Mouse (Mus musculus): ENCODE measurements around the gene Defb43. TPM values are rescaled to one million over a fixed set of nuclear protein-coding genes. Genes with fewer than 3 reads are reported as not detected.

The Defb43 gene
- polyA plus RNA-seq (2011; ENCODE audit: insufficient read length, low read depth, missing spikeins) = not detected in 2 replicates

- Histone ChIP-seq H3K4me1 (ENCODE audit: control insufficient read depth, insufficient read depth, low read length) (peaks cover 5% of the 10 kb centered on the region), H3K27ac (ENCODE audit: insufficient read depth, low read length) (no peak within 1 kb of the TSS), H3K4me3 (ENCODE audit: insufficient read depth, low read length) (no peak within 1 kb of the TSS)
- TF ChIP-seq POLR2A (IDR thresholded peaks at IDR 0.05; ENCODE audit: low read depth, low read length) (no peak), CTCF (IDR thresholded peaks at IDR 0.05; ENCODE audit: borderline replicate concordance, insufficient read depth, low read length) (no peak)
Observed at GRCm38 (mm10) chr14:63011471-63011870, at the start of gene Defb43. Gene Defb43, plus strand, starts transcription at chr14:63011771.

- TF ChIP-seq CTCF (IDR thresholded peaks at IDR 0.05; ENCODE audit: borderline replicate concordance, insufficient read depth, low read length) (no peak), POLR2A (IDR thresholded peaks at IDR 0.05; ENCODE audit: low read depth, low read length) (no peak)
- Histone ChIP-seq H3K4me3 (ENCODE audit: insufficient read depth, low read length) (no peak overlapping the region), H3K4me1 (ENCODE audit: control insufficient read depth, insufficient read depth, low read length) (no peaks in the 10 kb centered on the region), H3K27ac (ENCODE audit: insufficient read depth, low read length) (no peak overlapping the region)
Observed at GRCm38 (mm10) chr14:62963632-62964031, 47.9 kb upstream of the Defb43 start.

GRCm38 (mm10) chr14:62965342-62965741 is 46.2 kb upstream of the Defb43 start:
- Histone ChIP-seq H3K4me1 (ENCODE audit: control insufficient read depth, insufficient read depth, low read length) (no peaks in the 10 kb centered on the region), H3K27ac (ENCODE audit: insufficient read depth, low read length) (no peak overlapping the region), H3K4me3 (ENCODE audit: insufficient read depth, low read length) (no peak overlapping the region)
- no peak for TF ChIP-seq POLR2A (IDR thresholded peaks at IDR 0.05; ENCODE audit: low read depth, low read length)
- TF ChIP-seq CTCF (IDR thresholded peaks at IDR 0.05; ENCODE audit: borderline replicate concordance, insufficient read depth, low read length) = peak; percentile 32; the same call in 1 of the 2 replicates

GRCm38 (mm10) chr14:62965811-62966520 is 45.6 kb upstream of the Defb43 start:
- H3K27ac ChIP-seq (ENCODE audit: insufficient read depth, low read length) = no peak overlapping the region
- no peak overlapping the region for H3K4me3 ChIP-seq (ENCODE audit: insufficient read depth, low read length)

GRCm38 (mm10) chr14:62975046-62975445 is 36.5 kb upstream of the Defb43 start:
- Histone ChIP-seq H3K4me1 (ENCODE audit: control insufficient read depth, insufficient read depth, low read length) (no peaks in the 10 kb centered on the region), H3K27ac (ENCODE audit: insufficient read depth, low read length) (no peak overlapping the region), H3K4me3 (ENCODE audit: insufficient read depth, low read length) (no peak overlapping the region)
- TF ChIP-seq CTCF (IDR thresholded peaks at IDR 0.05; ENCODE audit: borderline replicate concordance, insufficient read depth, low read length) (0 out of 2 replicates have a peak, but pooled peaks have one; percentile 20), POLR2A (IDR thresholded peaks at IDR 0.05; ENCODE audit: low read depth, low read length) (no peak)

More at GRCm38 (mm10) chr14:62965811-62966520, 45.6 kb upstream of the Defb43 start:
- TF ChIP-seq CTCF (IDR thresholded peaks at IDR 0.05; ENCODE audit: borderline replicate concordance, insufficient read depth, low read length) (no peak), POLR2A (IDR thresholded peaks at IDR 0.05; ENCODE audit: low read depth, low read length) (no peak)
- no peaks in the 10 kb centered on the region for H3K4me1 ChIP-seq (ENCODE audit: control insufficient read depth, insufficient read depth, low read length)

GRCm38 (mm10) chr14:62979815-62980214 is 31.8 kb upstream of the Defb43 start:
- TF ChIP-seq POLR2A (IDR thresholded peaks at IDR 0.05; ENCODE audit: low read depth, low read length) (no peak), CTCF (IDR thresholded peaks at IDR 0.05; ENCODE audit: borderline replicate concordance, insufficient read depth, low read length) (no peak)

GRCm38 (mm10) chr14:62984410-62984809 is 27.2 kb upstream of the Defb43 start, which contains the start of gene Defb48:
Gene Defb48, minus strand, starts transcription at chr14:62984510.
- no peak within 1 kb of the TSS for H3K4me3 ChIP-seq (ENCODE audit: insufficient read depth, low read length)
- H3K4me1 ChIP-seq (ENCODE audit: control insufficient read depth, insufficient read depth, low read length) = no peaks in the 10 kb centered on the region
- H3K27ac ChIP-seq (ENCODE audit: insufficient read depth, low read length) = no peak within 1 kb of the TSS
- TF ChIP-seq POLR2A (IDR thresholded peaks at IDR 0.05; ENCODE audit: low read depth, low read length) (no peak), CTCF (IDR thresholded peaks at IDR 0.05; ENCODE audit: borderline replicate concordance, insufficient read depth, low read length) (no peak)

More at GRCm38 (mm10) chr14:62979815-62980214, 31.8 kb upstream of the Defb43 start:
- Histone ChIP-seq H3K4me1 (ENCODE audit: control insufficient read depth, insufficient read depth, low read length) (no peaks in the 10 kb centered on the region), H3K27ac (ENCODE audit: insufficient read depth, low read length) (no peak overlapping the region), H3K4me3 (ENCODE audit: insufficient read depth, low read length) (no peak overlapping the region)

GRCm38 (mm10) chr14:62991271-62991670 is 20.3 kb upstream of the Defb43 start:
- no peak for TF ChIP-seq CTCF (IDR thresholded peaks at IDR 0.05; ENCODE audit: borderline replicate concordance, insufficient read depth, low read length)
- no peak for TF ChIP-seq POLR2A (IDR thresholded peaks at IDR 0.05; ENCODE audit: low read depth, low read length)
- H3K4me1 ChIP-seq (ENCODE audit: control insufficient read depth, insufficient read depth, low read length) = peaks cover 15% of the 10 kb centered on the region
- H3K4me3 ChIP-seq (ENCODE audit: insufficient read depth, low read length) = no peak overlapping the region
- peak overlapping the region; percentile 100 for H3K27ac ChIP-seq (ENCODE audit: insufficient read depth, low read length)

- Histone ChIP-seq H3K4me1 (ENCODE audit: control insufficient read depth, insufficient read depth, low read length) (peaks cover 15% of the 10 kb centered on the region), H3K27ac (ENCODE audit: insufficient read depth, low read length) (peak overlapping the region; percentile 100), H3K4me3 (ENCODE audit: insufficient read depth, low read length) (no peak overlapping the region)
- no peak for TF ChIP-seq POLR2A (IDR thresholded peaks at IDR 0.05; ENCODE audit: low read depth, low read length)
- TF ChIP-seq CTCF (IDR thresholded peaks at IDR 0.05; ENCODE audit: borderline replicate concordance, insufficient read depth, low read length) = no peak
Observed at GRCm38 (mm10) chr14:62991849-62992510, 19.6 kb upstream of the Defb43 start.

GRCm38 (mm10) chr14:62997777-62998176 is 13.8 kb upstream of the Defb43 start, which contains the start of gene Defb47:
Gene Defb47, plus strand, starts transcription at chr14:62998077.
- TF ChIP-seq POLR2A (IDR thresholded peaks at IDR 0.05; ENCODE audit: low read depth, low read length) = no peak
- Histone ChIP-seq H3K27ac (ENCODE audit: insufficient read depth, low read length) (no peak within 1 kb of the TSS), H3K4me3 (ENCODE audit: insufficient read depth, low read length) (no peak within 1 kb of the TSS), H3K4me1 (ENCODE audit: control insufficient read depth, insufficient read depth, low read length) (peaks cover 2% of the 10 kb centered on the region; the same call in 1 of the 2 replicates)
